Mouse (Mus musculus) left cerebral cortex, postnatal 36 days (tissue): ENCODE measurements around the gene Rbms1. TPM values are rescaled to one million over a fixed set of nuclear protein-coding genes. Genes with fewer than 3 reads are reported as not detected.
"Not testable (repeated sequence)": the region's sequence is repeated elsewhere in the genome, so short reads cannot be mapped to it uniquely, and the experiment has no call there.

Source experiments
- DNase-seq, 2 experiments: peaks; one replicate each; pipeline ENCODE4 v3.0.0; 2021 to 2022; ENCODE audit warnings: low spot score in 2 of 2, mixed read lengths in 1 of 2
- intact Hi-C: fragments of 180-260 bp; cut with DNase I; formaldehyde crosslinking; loops from one replicate; pipeline ENCODE4 v1.15.1; 2025
- total RNA-seq, 2 experiments: library from RNA; stranded (reverse); gene quantifications; 2 replicates each; pipeline ENCODE4 v1.2.3; 2021

The Rbms1 gene
- total RNA-seq, 2 experiments from 2014 or later, result 22.9 to 23.4 TPM

GRCm38 (mm10) chr2:60862913-60863711 lies 99.9 kb downstream of the Rbms1 start:
- DNase-seq, result no peak
- intact Hi-C loops, result no loop called here

- intact Hi-C loops, result no loop called here
- no peak for DNase-seq
These were observed 104.9 kb downstream of the Rbms1 start for GRCm38 (mm10) chr2:60858116-60858515.

DNA sequence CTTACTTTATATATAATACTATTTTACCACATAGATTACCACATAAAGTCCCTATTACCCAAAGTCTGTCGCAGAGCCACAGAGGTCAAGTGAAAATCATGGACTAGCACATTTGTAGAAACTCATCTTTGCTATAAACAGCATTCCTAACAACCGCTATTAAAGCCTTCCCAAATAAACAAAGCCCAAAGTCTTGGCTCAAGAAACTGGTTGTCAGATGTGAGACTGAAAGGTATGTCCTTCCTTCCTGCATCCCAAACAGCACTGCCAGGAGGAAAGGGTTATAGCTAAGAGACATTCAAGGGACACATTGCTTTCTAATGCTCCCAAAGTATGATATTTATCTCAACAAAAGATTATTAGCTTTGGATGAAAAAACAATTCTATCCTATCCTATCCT lies 106.9 kb downstream of the Rbms1 start:
- intact Hi-C loops, result no loop called here
- DNase-seq, result no peak

GRCm38 (mm10) chr2:60855006-60855405 lies 108.0 kb downstream of the Rbms1 start:
- intact Hi-C loops, result no loop called here
- DNase-seq, result peak; percentile 14 to 22

DNA sequence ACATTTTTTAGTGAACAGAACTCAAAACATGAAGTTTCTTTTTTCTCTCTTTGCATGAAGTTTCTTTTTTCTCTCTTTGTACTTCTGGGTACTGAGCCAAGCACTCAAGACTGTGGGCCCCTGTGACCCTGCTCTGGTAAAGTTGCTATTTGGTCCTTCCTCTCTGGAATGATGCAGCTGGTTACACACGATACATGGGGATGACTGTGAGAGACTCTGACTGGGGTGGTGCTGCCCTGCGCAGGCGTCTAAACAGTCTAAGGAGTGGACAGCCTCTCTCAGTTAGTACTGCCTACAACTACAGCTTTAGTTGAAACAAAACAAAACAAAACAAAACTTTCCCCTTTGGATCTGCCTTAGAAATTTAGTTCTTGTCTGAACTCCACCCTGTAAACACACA lies 111.1 kb downstream of the Rbms1 start:
- intact Hi-C loops, result no loop called here
- DNase-seq, result no peak

DNA sequence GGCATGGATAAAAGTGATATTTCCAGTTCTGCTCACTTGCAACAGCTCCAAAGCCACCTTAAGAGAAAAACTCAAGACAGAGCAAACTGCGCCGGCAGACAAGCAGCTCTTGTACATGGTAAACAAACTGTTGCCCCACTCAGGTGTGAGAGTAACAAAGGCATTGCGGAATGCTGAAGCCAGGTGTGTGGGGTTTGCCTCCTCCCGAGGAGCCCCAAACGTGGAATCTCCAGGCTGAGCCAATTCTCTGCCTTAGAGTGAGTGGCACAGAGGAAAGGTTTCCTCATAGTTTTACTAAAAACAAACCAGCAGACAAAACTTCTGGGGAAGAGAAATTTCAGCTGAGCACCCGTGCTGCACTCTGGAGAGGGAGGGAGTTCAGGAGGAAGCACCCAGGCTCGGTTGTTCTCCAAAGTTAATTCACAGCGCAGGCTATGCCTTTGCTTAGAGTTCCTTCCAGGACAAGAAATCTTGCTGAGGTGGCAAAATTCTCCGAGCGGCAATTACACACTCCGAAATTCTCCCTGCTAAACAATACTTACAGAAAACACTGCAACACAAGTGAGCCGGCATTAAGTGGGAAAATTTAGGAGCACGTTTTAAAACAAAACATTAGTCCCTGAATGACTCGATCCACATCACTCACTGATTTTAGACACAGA lies 111.8 kb downstream of the Rbms1 start:
- no peak for DNase-seq
- intact Hi-C loops, result no loop called here

GRCm38 (mm10) chr2:60848478-60848877 lies 114.5 kb downstream of the Rbms1 start:
- no peak for DNase-seq
- intact Hi-C loops, result no loop called here

DNA sequence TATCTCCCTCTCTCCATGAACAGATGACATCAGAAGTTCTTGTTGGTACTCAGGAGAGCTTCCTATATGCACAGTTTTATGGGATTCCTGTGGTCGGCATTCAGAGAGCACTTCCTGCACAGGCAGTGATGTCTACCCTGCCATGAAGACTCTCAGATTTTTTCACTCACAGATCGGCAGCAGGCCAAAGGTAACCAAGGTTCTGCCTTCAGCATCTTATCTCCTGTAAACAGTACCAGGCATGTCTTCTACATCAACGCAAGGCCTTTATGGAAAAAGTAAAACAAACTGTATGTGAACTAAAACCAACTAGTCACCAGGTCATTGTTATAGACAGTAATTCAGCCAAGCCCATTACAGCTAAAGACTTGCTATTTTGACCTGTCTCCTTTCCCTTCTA lies 115.0 kb downstream of the Rbms1 start:
- DNase-seq, result no peak
- intact Hi-C loops, result no loop called here

DNA sequence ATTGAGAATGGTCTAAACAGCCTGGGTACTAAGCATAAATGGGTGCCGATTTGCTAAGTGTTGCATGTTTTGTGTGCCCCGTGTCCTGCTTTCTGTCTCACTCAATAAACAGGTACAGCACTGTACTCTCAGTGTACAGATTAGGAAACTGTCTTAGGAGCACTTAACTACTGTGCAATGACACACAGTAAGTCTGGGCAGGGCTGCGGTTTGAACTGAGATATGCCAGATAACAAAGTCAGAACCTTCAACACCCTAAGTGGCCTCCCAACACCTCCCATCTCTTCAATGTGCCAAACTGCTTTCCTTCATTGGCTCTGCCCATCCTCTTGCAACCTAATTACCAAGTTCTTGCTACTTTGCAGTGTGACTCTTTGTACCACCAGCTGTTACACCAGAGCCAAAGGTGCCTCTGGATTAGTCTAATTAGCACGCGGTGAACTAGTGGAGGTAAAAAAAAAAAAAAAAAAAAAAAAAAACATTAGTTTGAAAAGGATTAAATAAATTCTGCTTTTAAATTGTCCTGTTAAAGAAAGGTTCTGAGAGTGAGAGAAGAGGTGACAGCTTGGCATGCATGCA lies 117.6 kb downstream of the Rbms1 start:
- DNase-seq, result no peak
- intact Hi-C loops, result no loop called here

DNA sequence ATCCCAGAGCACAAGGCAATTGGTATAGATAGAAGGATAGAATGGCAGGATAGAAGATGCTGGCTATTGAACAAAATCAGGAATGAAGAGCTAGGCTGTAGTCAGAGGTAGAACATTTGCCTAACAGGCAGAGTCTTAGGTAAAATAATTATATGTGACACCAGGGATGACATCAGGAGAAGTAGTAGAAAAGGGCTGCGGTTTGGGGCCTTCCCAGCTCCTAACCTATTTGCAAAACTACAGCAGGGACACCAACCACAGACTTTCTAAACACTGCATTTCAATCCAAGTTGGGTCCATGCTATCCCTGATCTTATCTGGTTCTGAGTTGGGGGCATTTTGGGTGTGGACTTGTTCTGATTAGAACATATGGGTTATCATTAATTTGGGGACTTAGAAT lies 118.7 kb downstream of the Rbms1 start:
- intact Hi-C loops, result no loop called here
- no peak for DNase-seq

DNA sequence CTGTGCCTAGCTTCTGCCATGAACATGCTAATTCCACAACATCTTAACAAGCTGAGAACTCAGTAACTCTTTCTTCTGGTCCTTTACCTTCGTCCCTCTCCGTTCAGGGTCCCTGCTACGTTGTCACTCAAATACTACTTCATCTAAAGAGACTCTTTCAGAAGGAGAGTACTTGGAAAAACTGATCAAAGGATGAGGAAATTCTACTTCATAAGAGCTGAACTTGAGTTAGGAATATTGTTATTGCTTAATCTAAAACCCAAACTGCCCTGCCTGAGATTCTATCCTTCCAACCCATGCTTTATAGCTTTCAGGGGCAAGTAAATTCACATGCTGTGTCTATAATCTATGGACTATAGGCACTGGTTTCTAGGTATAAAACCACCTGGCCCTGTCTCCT lies 119.4 kb downstream of the Rbms1 start:
- intact Hi-C loops, result no loop called here
- no peak for DNase-seq

DNA sequence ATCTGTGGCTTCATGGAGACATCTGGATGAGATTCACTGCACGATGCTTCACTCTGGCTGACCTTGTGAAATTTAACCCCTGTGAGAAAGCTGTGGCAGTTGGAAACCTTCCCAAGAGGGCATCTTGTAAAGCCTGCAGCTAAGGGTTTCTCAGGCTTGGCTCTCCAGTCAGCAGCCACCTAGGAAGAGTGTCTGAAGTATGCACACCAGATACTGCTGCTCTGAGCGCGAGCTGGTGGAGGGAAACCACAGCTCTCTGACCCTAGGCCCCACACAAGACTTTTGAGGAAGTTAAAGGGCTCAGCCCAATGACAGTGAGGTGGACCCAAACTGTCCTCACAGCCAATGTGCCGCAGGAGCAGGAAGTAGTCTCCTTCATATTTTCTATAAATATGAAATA lies 120.0 kb downstream of the Rbms1 start:
- no peak for DNase-seq
- intact Hi-C loops, result no loop called here

- DNase-seq, result no peak
- intact Hi-C loops, result no loop called here
These were observed 122.1 kb downstream of the Rbms1 start for GRCm38 (mm10) chr2:60840922-60841321.

GRCm38 (mm10) chr2:60839498-60839897 lies 123.5 kb downstream of the Rbms1 start:
- no peak for DNase-seq
- intact Hi-C loops, result no loop called here

DNA sequence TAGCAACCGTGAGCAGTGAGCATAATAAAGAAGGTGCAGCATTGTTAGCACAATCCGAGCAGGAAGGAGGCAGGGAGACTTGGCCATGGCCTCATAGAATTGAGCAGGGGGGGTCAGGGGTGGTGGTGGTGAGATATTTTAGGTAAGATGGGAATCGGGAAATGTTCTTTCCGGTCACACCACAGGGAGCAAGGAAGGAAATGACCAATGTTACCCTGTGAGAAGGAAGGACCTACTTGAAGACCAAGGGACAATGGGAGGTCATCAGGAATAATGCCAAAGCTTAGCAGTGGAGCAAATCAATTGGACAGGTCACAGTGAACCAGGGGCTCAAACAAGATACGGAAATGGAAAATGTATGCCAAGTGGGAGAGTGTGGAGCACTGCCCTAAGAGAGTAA lies 124.1 kb downstream of the Rbms1 start:
- DNase-seq, result no peak
- intact Hi-C loops, result no loop called here

DNA sequence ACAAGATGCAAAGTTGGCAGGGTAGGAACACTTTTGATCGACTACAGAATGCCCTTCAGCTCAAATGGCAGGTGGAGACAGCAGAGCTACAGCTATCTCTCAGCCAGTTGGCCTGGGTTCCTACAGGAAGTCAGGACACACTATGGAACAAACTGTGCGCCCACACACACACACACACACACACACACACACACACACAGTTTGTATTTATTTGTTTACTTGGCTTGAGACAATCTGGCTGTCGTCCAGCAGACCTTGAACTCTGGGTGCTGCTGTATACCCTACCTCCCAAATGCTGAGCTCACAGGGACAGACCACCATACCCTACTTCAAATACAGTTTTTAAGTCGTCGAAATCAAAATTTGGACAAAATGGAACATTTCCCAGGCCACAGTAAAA lies 125.4 kb downstream of the Rbms1 start:
- intact Hi-C loops, result no loop called here

DNA sequence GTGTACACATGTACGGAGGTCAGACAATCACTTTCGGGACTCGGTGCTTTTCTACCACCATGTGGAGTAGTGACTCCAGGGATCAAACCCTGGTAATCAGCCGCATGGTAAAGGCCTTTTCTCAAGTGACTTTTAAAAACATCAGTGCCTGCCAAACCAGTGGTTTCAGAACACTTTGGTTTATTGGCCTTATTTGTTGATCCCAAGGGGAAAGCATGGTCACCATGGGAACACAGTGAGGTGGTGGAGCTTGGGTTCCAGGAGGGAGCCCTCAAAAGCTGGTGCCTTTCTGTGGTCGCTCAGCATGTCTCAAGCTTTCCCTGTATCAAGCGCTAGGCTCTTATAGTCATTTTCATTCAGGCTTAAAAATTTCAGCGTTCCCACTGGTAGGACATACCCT lies 126.8 kb downstream of the Rbms1 start:
- no peak for DNase-seq
- intact Hi-C loops, result no loop called here

More for the DNA sequence above, 125.4 kb downstream of the Rbms1 start:
- DNase-seq, result no peak

GRCm38 (mm10) chr2:60834293-60834692 lies 128.7 kb downstream of the Rbms1 start:
- intact Hi-C loops, result no loop called here
- DNase-seq, result no peak

DNA sequence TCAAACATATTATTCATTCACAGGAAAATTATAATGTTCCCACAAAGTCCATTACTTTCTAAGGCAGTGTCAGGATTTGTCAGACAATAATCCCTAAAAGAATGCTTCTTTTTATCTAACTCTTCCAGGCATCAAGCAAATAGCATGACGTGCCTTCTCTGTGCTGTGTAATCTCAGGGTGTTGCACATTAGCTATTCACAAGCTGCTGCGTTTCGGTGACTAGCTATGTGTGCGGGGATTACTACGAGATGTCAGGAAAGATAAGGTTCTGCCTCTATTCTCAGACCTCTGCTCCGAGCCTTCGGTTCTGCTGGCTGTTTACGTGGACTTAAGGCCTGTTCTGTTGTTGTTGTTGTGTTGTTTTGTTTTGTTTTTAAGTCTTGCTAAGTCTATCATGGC lies 130.7 kb downstream of the Rbms1 start:
- DNase-seq, result no peak
- intact Hi-C loops, result no loop called here

DNA sequence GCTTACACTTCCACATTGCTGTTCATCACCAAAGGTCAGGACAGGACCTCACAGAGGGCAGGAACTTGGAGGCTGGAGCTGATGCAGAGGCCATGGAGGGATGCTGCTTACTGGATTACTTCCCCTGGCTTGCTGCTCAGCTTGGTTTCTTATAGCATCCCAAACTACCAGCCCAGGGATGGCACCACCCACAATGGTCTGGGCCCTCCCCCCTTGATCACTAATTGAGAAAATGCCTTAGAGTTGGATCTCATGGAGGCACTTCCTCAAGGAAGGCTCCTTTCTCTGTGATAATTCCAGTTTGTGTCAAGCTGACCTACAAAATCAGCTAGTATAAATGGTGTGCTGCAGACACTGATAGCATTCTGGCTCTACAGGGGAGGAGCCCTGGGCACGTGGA lies 132.5 kb downstream of the Rbms1 start:
- DNase-seq, intact Hi-C loops: not testable (repeated sequence)

- DNase-seq, result no peak
- intact Hi-C loops, result no loop called here
These were observed 134.0 kb downstream of the Rbms1 start for GRCm38 (mm10) chr2:60828908-60829462.
